Mouse (Mus musculus): ENCODE data around the gene Gja8. TPM values are rescaled to one million over a fixed set of nuclear protein-coding genes. Genes with fewer than 3 reads are reported as not detected.

Gja8 gene
- polyA plus RNA-seq (2015; fragmentation: Nextera tagmentation; extraction: Ambion mirVana), result 0.04 TPM in 1 of 2 replicates, not detected in the other

DNA sequence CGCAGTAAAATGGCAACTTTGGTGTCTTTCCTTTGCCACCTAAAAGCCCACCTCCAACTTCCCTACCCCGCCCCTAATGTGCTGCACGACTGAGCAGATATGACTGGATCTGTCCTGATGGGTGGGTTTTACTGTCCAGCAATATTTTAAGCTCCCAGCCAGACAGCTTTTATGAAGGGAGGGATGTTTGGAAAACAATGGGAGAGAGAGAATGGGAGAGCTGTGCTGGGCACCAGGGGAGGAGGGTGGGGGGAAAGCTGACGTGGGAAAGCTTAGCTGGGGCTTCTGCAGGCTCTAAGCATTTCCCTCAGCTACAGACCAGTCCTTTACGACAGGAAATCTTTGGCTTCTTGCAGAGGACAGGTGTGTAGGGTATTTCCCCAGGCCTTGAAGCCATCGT is at the start of gene Gja8:
TSS of gene Gja8 (minus strand) at position 101 of the 400 bp plus-strand sequence.
- H3K4me2 ChIP-seq (ENCODE audit: low read depth, low read length), result no peak within 1 kb of the TSS
- H3K27me3 ChIP-seq (replicated peaks; ENCODE audit: control insufficient read depth, insufficient read depth, low read length), result no peaks in the 10 kb centered on the region
- H3K9ac ChIP-seq (ENCODE audit: low read depth, low read length), result no peak within 1 kb of the TSS
- H3K9me3 ChIP-seq (ENCODE audit: control insufficient read depth, low read length), result no peaks in the 10 kb centered on the region
- H3K4me1 ChIP-seq (ENCODE audit: control insufficient read depth, insufficient read depth, low read length), result no peaks in the 10 kb centered on the region
- no peak within 1 kb of the TSS for H3K4me3 ChIP-seq (ENCODE audit: low read length)
- 56% methylated on average over 6 of the region's 6 CpGs for WGBS
- no peak within 1 kb of the TSS for H3K27ac ChIP-seq (ENCODE audit: low read length)
- no peaks in the 10 kb centered on the region for H3K36me3 ChIP-seq (ENCODE audit: control insufficient read depth, insufficient read depth, low read length)
- ATAC-seq, result no peak

DNA sequence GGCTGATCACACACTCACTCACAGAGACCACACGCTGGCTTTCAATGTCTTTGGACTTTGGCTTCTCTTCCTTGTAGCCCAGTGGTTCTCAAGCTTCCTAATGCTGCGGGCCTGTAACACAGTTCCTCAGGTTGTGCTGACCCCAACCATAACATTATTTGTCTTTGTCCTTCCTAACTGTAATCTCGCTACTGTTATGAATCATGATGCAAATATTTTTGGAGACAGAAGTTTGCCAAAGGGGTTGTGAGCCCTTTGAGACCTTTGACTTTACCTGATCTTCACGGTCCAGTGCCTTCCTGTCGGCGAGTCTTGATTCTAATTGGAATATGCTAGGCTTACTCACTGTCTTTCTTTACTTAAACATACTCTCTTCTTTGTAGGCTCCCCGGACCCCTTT is 48.6 kb upstream of the Gja8 start:
- Histone ChIP-seq H3K4me2 (ENCODE audit: low read depth, low read length) (no peak overlapping the region), H3K27ac (ENCODE audit: low read length) (no peak overlapping the region), H3K9ac (ENCODE audit: low read depth, low read length) (no peak overlapping the region), H3K36me3 (ENCODE audit: control insufficient read depth, insufficient read depth, low read length) (no peaks in the 10 kb centered on the region), H3K27me3 (replicated peaks; ENCODE audit: control insufficient read depth, insufficient read depth, low read length) (no peaks in the 10 kb centered on the region), H3K4me3 (ENCODE audit: low read length) (no peak overlapping the region), H3K4me1 (ENCODE audit: control insufficient read depth, insufficient read depth, low read length) (no peaks in the 10 kb centered on the region), H3K9me3 (ENCODE audit: control insufficient read depth, low read length) (no peaks in the 10 kb centered on the region)
- 80% methylated on average over 7 of the region's 7 CpGs for WGBS
- no peak for ATAC-seq

DNA sequence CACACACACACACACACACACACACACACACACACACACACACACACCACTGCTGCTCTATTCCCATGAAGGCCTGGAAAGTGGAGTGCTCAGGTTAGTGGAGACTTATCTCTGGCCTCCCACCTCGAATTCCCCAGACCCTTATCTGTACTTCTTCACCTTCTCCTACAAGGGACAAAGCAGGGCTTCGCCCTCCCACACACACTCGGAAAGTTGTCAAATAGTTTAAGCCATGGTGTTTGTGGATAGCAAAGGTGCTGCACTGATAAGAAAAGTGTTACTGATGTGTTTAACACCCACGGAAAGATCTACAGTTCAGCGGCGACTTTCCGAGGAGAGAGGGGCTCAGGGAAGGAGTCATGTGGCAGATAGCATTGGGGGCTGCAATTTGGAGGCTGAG is 45.2 kb upstream of the Gja8 start:
- no peaks in the 10 kb centered on the region for H3K27me3 ChIP-seq (replicated peaks; ENCODE audit: control insufficient read depth, insufficient read depth, low read length)
- H3K9me3 ChIP-seq (ENCODE audit: control insufficient read depth, low read length), result no peaks in the 10 kb centered on the region
- no peaks in the 10 kb centered on the region for H3K36me3 ChIP-seq (ENCODE audit: control insufficient read depth, insufficient read depth, low read length)
- no peaks in the 10 kb centered on the region for H3K4me1 ChIP-seq (ENCODE audit: control insufficient read depth, insufficient read depth, low read length)
- H3K4me3 ChIP-seq (ENCODE audit: low read length), result no peak overlapping the region
- no peak overlapping the region for H3K4me2 ChIP-seq (ENCODE audit: low read depth, low read length)
- 28% methylated on average over 7 of the region's 7 CpGs for WGBS
- H3K27ac ChIP-seq (ENCODE audit: low read length), result no peak overlapping the region
- ATAC-seq, result no peak
- H3K9ac ChIP-seq (ENCODE audit: low read depth, low read length), result no peak overlapping the region

DNA sequence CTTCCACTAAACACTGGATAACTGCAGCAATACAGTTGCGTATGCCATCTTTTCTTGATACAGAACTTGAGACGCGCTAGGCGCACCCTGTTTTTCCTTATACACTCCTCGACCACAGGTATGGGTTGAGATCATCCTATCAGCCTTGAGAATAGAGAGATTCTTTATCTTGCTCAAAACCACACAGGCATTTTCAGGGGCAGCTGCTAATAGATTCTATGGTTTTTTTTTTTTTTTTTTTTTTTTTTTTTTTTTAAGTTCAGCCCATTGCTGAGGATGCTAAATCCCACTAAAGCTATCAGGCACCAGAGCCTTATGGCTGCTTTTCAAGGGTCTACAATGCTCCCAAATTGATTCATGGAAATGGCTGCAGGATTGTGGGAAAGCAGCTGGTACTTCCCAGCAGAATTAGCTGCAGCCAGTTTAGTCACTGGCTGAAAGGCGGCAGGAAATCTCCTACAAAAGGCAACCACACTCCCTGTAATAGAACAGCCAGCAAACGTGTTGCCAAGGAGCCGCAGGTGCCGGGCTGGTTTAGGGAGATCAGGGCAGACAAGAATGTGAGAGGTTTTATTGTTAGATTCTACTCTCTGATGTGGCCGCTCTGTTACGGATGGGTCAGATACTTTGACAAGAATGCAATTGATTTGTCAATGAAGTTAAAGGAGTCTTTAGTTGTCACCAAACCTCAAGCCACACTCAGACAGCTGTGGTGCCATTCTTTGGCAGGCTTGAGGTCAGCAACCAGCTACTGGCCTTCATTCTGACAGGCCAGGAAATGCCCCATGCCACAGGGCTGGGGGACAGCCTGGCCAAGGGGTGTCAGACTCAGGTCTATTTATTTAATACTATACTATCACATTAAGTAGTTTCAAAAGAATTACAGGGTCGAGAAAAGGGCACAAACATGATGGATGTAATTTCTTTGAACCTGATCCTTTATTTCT is 37.5 kb upstream of the Gja8 start:
- H3K27me3 ChIP-seq (replicated peaks; ENCODE audit: control insufficient read depth, insufficient read depth, low read length), result no peaks in the 10 kb centered on the region
- H3K36me3 ChIP-seq (ENCODE audit: control insufficient read depth, insufficient read depth, low read length), result no peaks in the 10 kb centered on the region
- no peak overlapping the region for H3K4me2 ChIP-seq (ENCODE audit: low read depth, low read length)
- no peak overlapping the region for H3K4me3 ChIP-seq (ENCODE audit: low read length)
- no peak overlapping the region for H3K9ac ChIP-seq (ENCODE audit: low read depth, low read length)
- no peak for ATAC-seq
- H3K4me1 ChIP-seq (ENCODE audit: control insufficient read depth, insufficient read depth, low read length), result no peaks in the 10 kb centered on the region
- H3K27ac ChIP-seq (ENCODE audit: low read length), result no peak overlapping the region
- 67% methylated on average over 12 of the region's 12 CpGs for WGBS
- no peaks in the 10 kb centered on the region for H3K9me3 ChIP-seq (ENCODE audit: control insufficient read depth, low read length)

DNA sequence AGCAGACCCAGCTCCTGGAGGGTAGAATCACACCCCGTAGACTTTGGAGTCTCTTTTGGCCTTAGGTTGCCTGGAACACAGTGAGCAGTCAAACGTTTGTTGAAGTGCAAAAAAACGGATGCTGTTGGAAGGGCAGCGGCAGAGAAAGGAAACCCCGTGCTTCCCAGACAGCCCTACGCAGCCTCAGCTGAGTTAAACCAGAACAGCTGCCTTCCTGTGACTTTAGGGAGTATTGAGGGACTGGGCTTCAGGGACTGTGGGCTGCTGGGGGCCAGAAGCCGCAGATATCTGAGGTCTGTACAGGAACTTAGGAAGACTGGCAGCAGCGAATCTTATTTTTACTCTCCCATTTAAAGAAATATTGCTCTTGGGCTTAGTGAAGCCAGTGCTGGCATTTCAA is 34.8 kb upstream of the Gja8 start:
- Histone ChIP-seq H3K9me3 (ENCODE audit: control insufficient read depth, low read length) (no peaks in the 10 kb centered on the region), H3K4me2 (ENCODE audit: low read depth, low read length) (no peak overlapping the region), H3K36me3 (ENCODE audit: control insufficient read depth, insufficient read depth, low read length) (no peaks in the 10 kb centered on the region), H3K27me3 (replicated peaks; ENCODE audit: control insufficient read depth, insufficient read depth, low read length) (no peaks in the 10 kb centered on the region), H3K4me1 (ENCODE audit: control insufficient read depth, insufficient read depth, low read length) (no peaks in the 10 kb centered on the region), H3K27ac (ENCODE audit: low read length) (no peak overlapping the region), H3K9ac (ENCODE audit: low read depth, low read length) (no peak overlapping the region), H3K4me3 (ENCODE audit: low read length) (no peak overlapping the region)
- WGBS, result 26% methylated on average over 8 of the region's 8 CpGs
- ATAC-seq, result no peak

DNA sequence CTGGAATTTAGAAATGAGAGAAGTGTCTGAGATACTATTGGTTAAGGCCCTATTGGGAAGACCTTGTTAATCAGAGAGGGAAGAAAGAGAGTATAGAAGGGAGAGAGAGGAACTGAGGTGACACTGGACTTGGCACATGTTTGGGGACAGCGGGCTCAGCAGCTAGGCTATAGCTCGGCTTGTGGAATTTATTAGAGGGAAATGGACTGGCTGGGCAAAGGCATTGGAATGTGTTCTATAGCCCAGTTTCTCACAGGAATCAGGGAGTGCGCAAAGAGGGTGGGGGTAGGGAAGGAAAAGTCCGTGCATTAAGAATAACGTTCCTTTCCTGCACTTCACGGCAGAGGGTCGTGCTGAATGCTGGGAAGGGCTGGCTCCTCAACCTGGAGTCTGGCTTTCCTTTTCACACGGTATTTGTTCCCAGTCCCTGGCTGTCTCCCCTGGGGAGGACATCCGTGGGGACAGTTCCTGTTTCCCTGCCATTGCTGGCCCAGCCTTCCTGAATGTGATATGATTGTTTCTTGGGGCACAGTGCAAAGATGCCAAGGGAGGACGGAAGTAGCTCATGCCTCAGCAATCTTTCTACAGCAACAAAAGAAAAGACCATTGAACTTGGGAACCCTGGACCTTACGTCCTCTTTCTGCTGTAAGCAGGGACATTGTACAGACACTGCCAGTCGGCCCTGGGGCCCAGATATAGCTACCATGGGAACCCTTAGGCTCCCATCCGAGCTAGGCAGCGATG is 27.8 kb upstream of the Gja8 start:
- H3K4me1 ChIP-seq (ENCODE audit: control insufficient read depth, insufficient read depth, low read length), result peaks cover 8% of the 10 kb centered on the region; the same call in 1 of the 2 replicates
- H3K36me3 ChIP-seq (ENCODE audit: control insufficient read depth, insufficient read depth, low read length), result no peaks in the 10 kb centered on the region
- 31% methylated on average over 14 of the region's 14 CpGs for WGBS
- peak overlapping the region; percentile 35 for H3K4me2 ChIP-seq (ENCODE audit: low read depth, low read length)
- peak; percentile 73 for ATAC-seq
- H3K27ac ChIP-seq (ENCODE audit: low read length), result peak overlapping the region; percentile 45; the same call in 1 of the 2 replicates
- no peaks in the 10 kb centered on the region for H3K27me3 ChIP-seq (replicated peaks; ENCODE audit: control insufficient read depth, insufficient read depth, low read length)
- no peaks in the 10 kb centered on the region for H3K9me3 ChIP-seq (ENCODE audit: control insufficient read depth, low read length)
- peak overlapping the region; percentile 14; the same call in 1 of the 2 replicates for H3K9ac ChIP-seq (ENCODE audit: low read depth, low read length)
- H3K4me3 ChIP-seq (ENCODE audit: low read length), result no peak overlapping the region

DNA sequence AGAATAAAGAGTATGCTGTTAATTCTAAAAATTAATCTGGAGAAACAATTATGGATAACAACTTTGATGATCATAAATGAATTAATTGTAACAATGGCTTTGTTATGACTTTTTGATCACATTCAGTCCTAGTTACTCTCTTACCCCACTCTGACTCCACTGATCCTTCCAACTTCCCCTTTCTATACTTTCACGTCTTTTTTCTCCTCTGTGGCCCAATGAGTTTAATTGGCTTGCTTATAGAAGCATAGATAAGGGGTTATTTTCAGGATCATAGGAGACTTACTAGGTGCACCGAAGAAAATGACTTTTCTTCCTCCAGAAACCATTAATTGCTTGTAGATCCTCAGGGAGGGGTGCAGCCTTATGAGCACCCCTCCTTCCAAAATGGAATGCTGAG is 16.9 kb upstream of the Gja8 start:
- 84% methylated on average over 2 of the region's 2 CpGs for WGBS
- no peak for ATAC-seq
- H3K9me3 ChIP-seq (ENCODE audit: control insufficient read depth, low read length), result no peaks in the 10 kb centered on the region
- H3K4me1 ChIP-seq (ENCODE audit: control insufficient read depth, insufficient read depth, low read length), result no peaks in the 10 kb centered on the region
- H3K27ac ChIP-seq (ENCODE audit: low read length), result no peak overlapping the region
- no peak overlapping the region for H3K9ac ChIP-seq (ENCODE audit: low read depth, low read length)
- H3K27me3 ChIP-seq (replicated peaks; ENCODE audit: control insufficient read depth, insufficient read depth, low read length), result no peaks in the 10 kb centered on the region
- H3K4me3 ChIP-seq (ENCODE audit: low read length), result no peak overlapping the region
- no peaks in the 10 kb centered on the region for H3K36me3 ChIP-seq (ENCODE audit: control insufficient read depth, insufficient read depth, low read length)
- no peak overlapping the region for H3K4me2 ChIP-seq (ENCODE audit: low read depth, low read length)

DNA sequence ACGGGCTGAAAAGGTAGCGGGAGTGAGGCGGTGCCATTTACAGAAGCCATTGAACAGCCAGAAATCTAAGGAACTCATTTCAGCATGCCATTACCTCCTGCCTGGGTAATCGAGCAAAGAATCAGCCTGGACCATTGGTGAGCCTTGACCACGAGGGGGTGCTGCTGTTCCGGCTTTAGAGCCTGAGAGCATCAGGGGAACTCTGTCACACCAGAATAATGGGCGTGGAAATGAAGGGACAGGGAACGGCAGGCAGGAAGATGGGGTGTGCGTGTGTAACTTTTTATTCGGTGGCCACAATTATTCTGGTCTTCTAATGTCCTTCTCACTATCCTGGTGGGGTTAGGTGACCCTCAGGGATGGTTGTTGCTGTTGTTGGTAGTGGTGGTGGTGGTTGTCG is 12.9 kb upstream of the Gja8 start:
- no peak overlapping the region for H3K27ac ChIP-seq (ENCODE audit: low read length)
- no peaks in the 10 kb centered on the region for H3K36me3 ChIP-seq (ENCODE audit: control insufficient read depth, insufficient read depth, low read length)
- peak overlapping the region; percentile 15; the same call in 1 of the 2 replicates for H3K4me2 ChIP-seq (ENCODE audit: low read depth, low read length)
- no peaks in the 10 kb centered on the region for H3K4me1 ChIP-seq (ENCODE audit: control insufficient read depth, insufficient read depth, low read length)
- H3K4me3 ChIP-seq (ENCODE audit: low read length), result no peak overlapping the region; the same call in 1 of the 2 replicates
- ATAC-seq, result peak; percentile 76
- no peaks in the 10 kb centered on the region for H3K27me3 ChIP-seq (replicated peaks; ENCODE audit: control insufficient read depth, insufficient read depth, low read length)
- H3K9me3 ChIP-seq (ENCODE audit: control insufficient read depth, low read length), result no peaks in the 10 kb centered on the region
- H3K9ac ChIP-seq (ENCODE audit: low read depth, low read length), result no peak overlapping the region
- WGBS, result 15% methylated on average over 11 of the region's 11 CpGs

DNA sequence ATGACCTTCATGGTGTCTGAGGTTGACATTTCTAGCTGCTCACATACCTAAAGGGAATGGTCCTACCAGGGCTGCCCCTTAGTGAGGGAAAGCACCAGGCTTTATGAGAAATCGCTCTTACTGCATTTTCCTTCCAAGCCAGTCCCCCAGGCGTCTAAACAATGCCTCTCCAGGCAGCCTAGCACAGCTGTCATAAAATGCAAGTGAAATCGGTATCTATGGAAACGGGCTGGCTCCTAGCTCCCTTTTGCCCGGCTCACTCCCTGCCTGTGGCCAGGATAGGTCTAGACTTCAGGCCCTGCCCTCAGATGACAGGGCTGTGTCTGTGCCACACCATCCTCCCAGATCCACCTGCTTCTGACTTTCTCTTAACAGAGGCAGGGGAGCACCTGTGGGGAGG is 11.8 kb upstream of the Gja8 start:
- no peak overlapping the region for H3K4me2 ChIP-seq (ENCODE audit: low read depth, low read length)
- peak; percentile 24; the same call in 1 of the 2 replicates for ATAC-seq

More for the DNA sequence above, 11.8 kb upstream of the Gja8 start:
- Histone ChIP-seq H3K27ac (ENCODE audit: low read length) (no peak overlapping the region), H3K4me1 (ENCODE audit: control insufficient read depth, insufficient read depth, low read length) (no peaks in the 10 kb centered on the region), H3K9me3 (ENCODE audit: control insufficient read depth, low read length) (no peaks in the 10 kb centered on the region), H3K9ac (ENCODE audit: low read depth, low read length) (no peak overlapping the region), H3K36me3 (ENCODE audit: control insufficient read depth, insufficient read depth, low read length) (no peaks in the 10 kb centered on the region), H3K4me3 (ENCODE audit: low read length) (no peak overlapping the region), H3K27me3 (replicated peaks; ENCODE audit: control insufficient read depth, insufficient read depth, low read length) (no peaks in the 10 kb centered on the region)
- 12% methylated on average over 5 of the region's 5 CpGs for WGBS

All from intestine, embryonic 16.5 days (tissue).